Mouse (Mus musculus) urinary bladder, postnatal 10 days (tissue): ENCODE results near the gene Kcnk15.

Experiments
- DNase-seq: peaks from one replicate; pipeline ENCODE4 v3.0.0; 2022; ENCODE audit warnings: low spot score

Kcnk15 gene

GRCm38 (mm10) chr2:163876830-163877498 lies 23.5 kb downstream of the Kcnk15 start:
- no peak for DNase-seq

DNA sequence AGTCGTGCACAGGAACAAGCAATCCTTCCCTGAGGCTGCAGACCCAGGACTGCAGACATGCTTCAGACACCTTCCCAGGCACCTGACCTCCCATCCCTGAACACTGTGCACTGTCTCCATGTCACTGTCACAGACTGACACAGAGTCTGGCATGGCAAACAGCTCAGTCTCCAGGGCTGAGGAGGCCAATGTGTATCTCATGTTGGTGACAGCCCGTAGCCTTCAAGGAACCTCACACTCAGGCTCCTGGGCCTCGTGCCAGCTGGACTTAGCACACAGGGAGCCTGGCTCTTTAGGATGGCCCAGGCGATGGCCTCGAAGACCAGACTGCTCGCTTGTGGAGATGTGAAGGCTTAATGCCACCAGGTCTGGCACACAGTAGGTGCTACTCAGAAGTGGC lies 27.4 kb downstream of the Kcnk15 start:
- DNase-seq = no peak

DNA sequence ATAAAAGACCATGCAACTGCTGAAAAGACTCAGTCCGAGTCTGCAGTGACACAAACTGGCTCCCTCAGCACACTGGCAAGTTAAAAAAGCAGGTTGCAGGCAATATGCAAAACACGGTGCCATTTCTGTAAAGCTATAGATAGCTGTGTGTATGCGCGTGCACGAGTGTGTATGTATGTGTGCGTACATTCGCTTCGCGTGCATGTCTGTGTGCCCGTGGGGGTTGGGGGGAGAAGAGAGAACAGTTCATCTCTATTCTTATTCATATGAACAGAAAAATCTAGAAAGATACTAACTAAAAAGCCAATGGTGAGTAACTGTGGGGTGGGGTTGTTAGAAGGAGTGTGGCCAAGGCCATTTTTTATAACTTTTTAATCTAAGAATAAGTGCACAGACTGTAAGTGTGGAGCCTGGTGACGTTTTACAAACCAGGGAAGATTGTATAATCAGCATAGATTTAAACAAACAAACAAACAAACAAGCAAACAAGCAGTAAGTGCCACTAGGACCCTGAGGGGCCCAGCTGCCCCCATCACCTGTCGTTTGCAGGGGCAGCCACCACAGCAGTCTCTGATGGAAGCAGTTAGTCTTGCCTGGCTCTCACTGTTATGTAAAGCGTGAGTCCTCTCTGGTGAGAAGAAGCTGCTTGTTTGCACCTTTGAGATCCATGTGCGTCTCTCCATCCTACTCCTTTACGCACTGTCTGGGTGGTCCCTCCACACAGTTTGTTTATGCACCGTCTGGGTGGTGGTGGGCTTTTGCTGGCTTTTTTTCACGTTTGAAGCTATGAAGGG lies 29.6 kb downstream of the Kcnk15 start:
- DNase-seq = no peak

- no peak for DNase-seq
Observed at GRCm38 (mm10) chr2:163889411-163889810, 36.0 kb downstream of the Kcnk15 start.

- no peak for DNase-seq
Observed at GRCm38 (mm10) chr2:163890586-163890985, 37.1 kb downstream of the Kcnk15 start.

DNA sequence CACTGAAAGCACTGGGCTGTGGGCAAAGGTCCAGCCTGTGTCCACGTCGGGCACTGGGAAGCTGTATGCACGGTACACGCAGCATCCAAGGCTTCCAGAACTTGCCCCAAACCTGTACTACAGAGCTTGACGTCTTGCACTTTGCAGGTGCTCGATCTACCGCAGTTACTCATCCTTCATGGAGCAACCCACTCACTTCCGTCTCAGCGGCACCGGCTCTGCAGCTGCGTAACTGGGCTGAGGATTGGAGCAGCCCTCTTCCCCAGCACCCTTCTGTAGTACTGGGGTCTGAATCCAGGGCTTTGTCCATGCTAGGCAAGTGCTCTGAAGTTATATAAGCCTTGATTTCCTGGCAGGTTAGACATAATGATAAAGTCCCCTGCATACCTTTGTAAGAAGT lies 37.8 kb downstream of the Kcnk15 start:
- DNase-seq = no peak

GRCm38 (mm10) chr2:163893446-163894370 lies 40.3 kb downstream of the Kcnk15 start:
- no peak for DNase-seq

- no peak for DNase-seq
Observed at GRCm38 (mm10) chr2:163895156-163895555, 41.7 kb downstream of the Kcnk15 start.

DNA sequence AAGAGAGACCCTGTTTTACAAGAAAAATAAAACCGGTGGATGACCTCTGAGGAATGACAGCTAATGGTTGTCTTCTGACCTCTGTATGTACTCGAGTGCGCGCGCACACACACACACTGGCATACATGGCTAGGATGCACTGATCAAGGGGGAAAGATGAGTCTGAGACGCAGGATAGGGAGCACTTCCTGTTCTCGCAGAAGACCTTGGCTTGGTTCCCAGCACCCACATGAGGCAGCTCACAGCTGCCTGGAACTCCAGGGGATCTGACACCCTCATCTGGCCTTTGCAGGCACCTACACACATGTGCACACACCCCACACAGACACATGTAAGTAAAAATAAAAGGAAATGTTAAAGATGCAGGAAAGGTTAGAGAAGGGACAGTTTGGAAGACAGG lies 43.6 kb downstream of the Kcnk15 start:
- DNase-seq = no peak

DNA sequence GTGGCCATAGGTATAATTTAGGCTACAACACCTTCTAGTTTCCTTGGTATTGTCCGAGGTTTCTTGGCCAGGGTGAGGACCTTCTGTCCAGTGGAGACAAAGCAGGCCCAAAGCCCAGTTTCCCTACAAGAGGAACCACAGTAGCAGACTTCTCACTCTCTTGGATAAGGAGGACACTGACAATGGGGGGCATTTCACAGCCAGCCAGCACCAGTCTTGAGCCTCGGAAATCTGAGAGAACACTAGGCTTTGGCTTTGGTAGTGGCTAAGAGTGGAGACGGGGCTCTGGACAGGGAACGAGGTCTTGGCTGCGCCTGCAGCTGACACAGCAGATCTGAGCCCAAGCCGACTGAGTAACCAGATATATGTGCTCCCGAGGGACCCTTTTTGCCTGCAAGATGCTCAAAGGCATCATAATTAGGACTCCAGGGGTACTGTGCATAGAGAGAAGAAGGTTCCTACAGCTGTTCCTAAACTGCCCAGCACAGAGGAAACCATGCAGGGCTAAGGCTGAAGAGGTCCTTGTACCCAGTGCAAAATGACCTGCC lies 44.6 kb downstream of the Kcnk15 start:
- no peak for DNase-seq

- DNase-seq = no peak
Observed at GRCm38 (mm10) chr2:163899910-163900411, 46.5 kb downstream of the Kcnk15 start.

DNA sequence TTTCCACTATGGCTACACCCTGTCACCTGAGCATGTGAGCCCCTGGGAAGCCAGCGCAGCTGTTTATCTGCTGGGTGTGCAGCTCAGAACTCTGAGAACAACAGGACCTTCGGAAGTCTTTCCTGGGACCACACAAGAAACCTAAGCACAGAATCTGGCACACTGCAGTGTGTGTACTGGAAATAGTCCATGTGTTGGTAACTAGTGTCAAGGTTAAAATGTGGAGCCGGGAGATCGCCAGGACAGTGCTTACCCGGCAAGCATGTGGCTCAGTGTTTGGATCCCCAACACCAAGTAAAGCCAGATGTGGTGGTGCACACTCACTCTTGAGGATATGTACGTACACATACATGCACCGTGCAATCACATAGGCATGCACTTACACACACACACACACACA lies 47.6 kb downstream of the Kcnk15 start:
- DNase-seq = no peak

GRCm38 (mm10) chr2:163902448-163902847 lies 49.0 kb downstream of the Kcnk15 start:
- no peak for DNase-seq

DNA sequence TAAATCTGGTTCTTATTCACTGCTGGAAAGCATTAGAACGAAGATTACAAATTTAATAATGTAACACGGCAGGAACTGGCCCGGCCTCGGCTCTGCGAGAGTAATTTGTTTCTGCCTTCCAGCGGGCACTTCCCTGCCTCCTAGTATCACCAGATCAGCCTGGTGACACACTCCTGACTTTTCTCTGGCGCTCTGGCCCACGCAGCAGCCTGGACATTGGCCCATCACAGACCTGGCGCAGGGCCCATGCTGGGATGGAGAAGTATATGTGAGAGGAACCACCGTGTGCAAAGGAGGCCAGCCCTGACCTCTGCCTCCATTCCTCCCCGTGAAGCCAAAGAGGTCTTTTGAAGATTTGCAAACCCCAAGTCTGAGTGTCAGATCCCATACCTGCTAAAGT lies 50.0 kb downstream of the Kcnk15 start:
- DNase-seq = no peak

DNA sequence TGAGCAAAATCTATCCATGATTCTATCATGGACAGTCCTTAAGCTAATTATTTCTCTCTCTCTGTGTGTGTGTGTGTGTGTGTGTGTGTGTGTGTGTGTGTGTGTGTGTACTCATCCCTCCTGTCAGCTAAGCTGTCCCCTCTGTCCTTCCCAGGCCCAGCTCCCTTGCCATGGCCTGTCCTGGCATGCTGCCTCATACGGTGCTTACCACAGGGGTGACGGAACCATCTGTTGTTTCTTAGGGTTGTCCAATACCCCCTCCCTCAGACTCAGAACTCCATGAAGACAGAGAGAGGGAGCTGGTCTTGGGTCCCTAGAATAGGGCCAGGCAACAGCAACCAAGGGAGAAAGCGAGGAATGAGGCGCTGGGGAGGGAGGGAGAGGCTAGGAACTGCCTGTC lies 50.9 kb downstream of the Kcnk15 start:
- DNase-seq = no peak

DNA sequence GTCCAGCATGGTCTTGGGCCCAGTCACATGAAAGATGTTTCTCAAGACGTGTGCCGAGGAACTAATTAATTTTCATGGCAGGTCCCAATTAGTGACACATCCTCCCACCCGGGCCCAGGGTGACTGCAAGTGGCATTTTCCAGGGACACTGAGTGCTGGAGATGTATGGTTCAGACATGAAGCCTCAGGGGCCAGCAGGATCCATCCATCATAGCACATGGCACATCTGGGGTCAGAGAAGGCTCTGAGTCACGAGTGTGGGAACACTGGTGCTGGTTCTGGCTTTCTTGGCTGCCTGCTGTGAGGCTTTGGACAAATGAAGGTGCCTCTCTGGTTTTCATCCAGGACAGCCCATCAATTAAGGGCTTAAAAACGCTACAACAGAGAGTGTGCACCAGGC lies 53.7 kb downstream of the Kcnk15 start:
- DNase-seq = no peak
